14 mouse cellular contexts compared by ENCODE assay signal in the genomic region with DNA sequence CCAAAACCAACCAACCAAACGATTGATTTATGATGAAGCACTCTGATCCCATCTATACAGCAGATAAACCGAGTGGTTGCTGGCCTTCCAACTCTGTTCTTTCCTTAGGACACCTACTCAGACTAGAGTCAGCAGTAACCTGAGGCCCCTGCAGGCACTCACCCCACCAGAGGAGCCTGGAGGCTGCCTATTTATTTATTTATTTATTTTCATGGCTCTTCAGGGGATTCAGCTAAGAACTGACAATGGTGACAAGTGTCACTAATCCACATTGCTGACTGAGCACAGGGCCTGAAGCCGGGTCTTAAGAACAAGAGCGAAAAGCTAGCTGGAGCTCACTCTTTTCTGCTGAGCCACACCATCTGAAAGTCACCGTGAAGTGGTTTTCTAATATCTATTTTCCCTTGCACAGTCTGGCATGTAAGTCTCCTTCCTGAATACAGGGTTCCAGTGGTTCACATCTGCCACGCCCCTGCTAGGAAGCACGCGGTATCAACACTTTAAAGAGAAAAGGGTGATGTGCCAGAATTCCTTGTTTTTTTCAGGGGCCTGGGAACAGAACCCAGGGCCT. TPM values are rescaled to one million over a fixed set of nuclear protein-coding genes. Genes with fewer than 3 reads are reported as not detected.
A peak's percentile ranks its signal among the peaks of the same experiment; 100 is the strongest.
DNase-seq lines count a peak whose midpoint lies in the region; ATAC-seq and TF ChIP-seq lines count a peak whose summit lies in the region.
"Had no signal": no experiment of that assay in that cellular context is flagged by ENCODE, and none has a peak within 500 bp of the region (broad histone marks: within the 10 kb centered on the region; RNA-seq: fewer than 3 reads in every experiment).

No protein-coding gene starts in this region.

- intact Hi-C loops in left cerebral cortex, adult 2 months (cut with DNase I) = no loop called here

- ATAC-seq in kidney, embryonic 15.5 days (replicated peaks; ENCODE audit: low FRiP score) = 0 out of 2 replicates have a peak, but pooled peaks have one; percentile 9
- peak; percentile 14 for ATAC-seq in forebrain, postnatal 0 days
- ATAC-seq in midbrain, embryonic 13.5 days = peak; percentile 31
- ATAC-seq: CD4-positive, CD25-positive, alpha-beta regulatory T cell, adult 4 months had no signal

- H3K27ac ChIP-seq in kidney, embryonic 15.5 days = peak overlapping the region; percentile 54
- peak overlapping the region; percentile 60 for H3K27ac ChIP-seq in forebrain, postnatal 0 days (ENCODE audit: low read depth, low read length)
- H3K27ac ChIP-seq in midbrain, embryonic 13.5 days = peak overlapping the region; percentile 93
- no peak overlapping the region for H3K27ac ChIP-seq in left cerebral cortex, adult 2 months
- H3K27ac ChIP-seq: heart, adult 2 months; limb, embryonic 15.5 days had no signal

- H3K36me3 ChIP-seq in kidney, embryonic 15.5 days = peaks cover 3% of the 10 kb centered on the region; the same call in 1 of the 2 replicates
- no peaks in the 10 kb centered on the region for H3K36me3 ChIP-seq in forebrain, postnatal 0 days (ENCODE audit: insufficient read depth)
- H3K36me3 ChIP-seq in midbrain, embryonic 13.5 days = peaks cover 8% of the 10 kb centered on the region
- H3K36me3 ChIP-seq: limb, embryonic 15.5 days had no signal

- H3K9ac ChIP-seq in kidney, embryonic 15.5 days = no peak overlapping the region
- H3K9ac ChIP-seq in forebrain, postnatal 0 days = peak overlapping the region; percentile 51; the same call in 1 of the 2 replicates
- peak overlapping the region; percentile 54; the same call in 1 of the 2 replicates for H3K9ac ChIP-seq in midbrain, embryonic 13.5 days (replicated peaks)
- H3K9ac ChIP-seq: limb, embryonic 15.5 days had no signal

- TF ChIP-seq CTCF in forebrain, postnatal 0 days (IDR thresholded peaks at IDR 0.05; ENCODE audit: low read depth) = no peak
- TF ChIP-seq CTCF in left cerebral cortex, adult 2 months (IDR thresholded peaks at IDR 0.05) = no peak

- H3K4me3 ChIP-seq in kidney, embryonic 15.5 days (replicated peaks) = no peak overlapping the region
- no peak overlapping the region for H3K4me3 ChIP-seq in forebrain, postnatal 0 days (ENCODE audit: low read depth, low read length)
- H3K4me3 ChIP-seq in midbrain, embryonic 13.5 days (replicated peaks) = peak overlapping the region; percentile 100; the same call in 1 of the 2 replicates
- H3K4me3 ChIP-seq in left cerebral cortex, adult 2 months = no peak overlapping the region
- H3K4me3 ChIP-seq: heart, adult 2 months; limb, embryonic 15.5 days; megakaryocyte, embryonic 14.5 days had no signal

- no peaks in the 10 kb centered on the region for H3K9me3 ChIP-seq in kidney, embryonic 15.5 days (replicated peaks)
- no peaks in the 10 kb centered on the region for H3K9me3 ChIP-seq in forebrain, postnatal 0 days (ENCODE audit: low read length)
- H3K9me3 ChIP-seq in midbrain, embryonic 13.5 days = no peaks in the 10 kb centered on the region
- H3K9me3 ChIP-seq: limb, embryonic 15.5 days; megakaryocyte, embryonic 14.5 days had no signal

- WGBS in kidney, embryonic 15.5 days = 51% methylated on average over 8 of the region's 8 CpGs
- WGBS in forebrain, postnatal 0 days = 40% methylated on average over 8 of the region's 8 CpGs
- WGBS in midbrain, embryonic 13.5 days = 31% methylated on average over 8 of the region's 8 CpGs

- H3K4me1 ChIP-seq in kidney, embryonic 15.5 days = peaks cover 33% of the 10 kb centered on the region
- H3K4me1 ChIP-seq in forebrain, postnatal 0 days (ENCODE audit: insufficient read depth) = peaks cover 5% of the 10 kb centered on the region; the same call in 1 of the 2 replicates
- H3K4me1 ChIP-seq in midbrain, embryonic 13.5 days (replicated peaks) = peaks cover 38% of the 10 kb centered on the region

- no peak overlapping the region for H3K4me2 ChIP-seq in kidney, embryonic 15.5 days
- peak overlapping the region; percentile 64 for H3K4me2 ChIP-seq in forebrain, postnatal 0 days (ENCODE audit: low read depth)
- peak overlapping the region; percentile 66 for H3K4me2 ChIP-seq in midbrain, embryonic 13.5 days (replicated peaks)
- H3K4me2 ChIP-seq: limb, embryonic 15.5 days had no signal

- no peaks in the 10 kb centered on the region for H3K27me3 ChIP-seq in kidney, embryonic 15.5 days
- H3K27me3 ChIP-seq in forebrain, postnatal 0 days (ENCODE audit: insufficient read depth, low read length) = no peaks in the 10 kb centered on the region
- H3K27me3 ChIP-seq in midbrain, embryonic 13.5 days = no peaks in the 10 kb centered on the region
- H3K27me3 ChIP-seq: limb, embryonic 15.5 days had no signal

- no peak for DNase-seq in kidney, postnatal 4 days
- DNase-seq in embryo, embryonic 10 days (ENCODE audit: low spot score) = peak; percentile 42
- peak; percentile 62 for DNase-seq in forebrain, postnatal 0 days
- DNase-seq in right cerebral cortex, postnatal 25 days = no peak
- DNase-seq in left cerebral cortex, adult 2 months (ENCODE audit: extremely low spot score in 1 of 2, low spot score in 2 of 2) = no peak
- no peak for DNase-seq in layer of hippocampus, postnatal 36 days
- DNase-seq: heart, adult 2 months; kidney, postnatal 10 days; right cerebral cortex, adult 18-20 months had no signal

RNA-seq across cellular contexts. Expression of a gene that starts 6.9 kb away (rescaled TPM):
- 49.0 and 50.1 TPM in 2 replicates for polyA plus RNA-seq in kidney, embryonic 15.5 days (2015; fragmentation: Nextera tagmentation; extraction: Ambion mirVana)
- total RNA-seq in forebrain, postnatal 0 days (2014; rRNA removed) = 217 and 275 TPM in 2 replicates
- 202 and 214 TPM in 2 replicates for polyA plus RNA-seq in forebrain, postnatal 0 days (2015; fragmentation: Nextera tagmentation; extraction: Ambion mirVana)
- 193 and 239 TPM in 2 replicates for polyA plus RNA-seq in midbrain, embryonic 13.5 days (2015; fragmentation: Nextera tagmentation; extraction: Ambion mirVana)
- 10 to 100 TPM; 17.2 to 19.8 TPM for total RNA-seq in left cerebral cortex, adult 2 months (2021)
- 10 to 100 TPM; 23.7 to 25.0 TPM for total RNA-seq in layer of hippocampus, postnatal 36 days (2021)

Comparison
In these comparisons a context has a peak if more than half of its experiments do, and no peak if none do; other contexts are left out.
1. DNase-seq: peak in embryo, embryonic 10 days (single experiment) and forebrain, postnatal 0 days (single experiment); none in kidney, postnatal 4 days (0 of 2), right cerebral cortex, postnatal 25 days (single experiment), left cerebral cortex, adult 2 months (0 of 2) and layer of hippocampus, postnatal 36 days (0 of 2).
2. Peak in every context shown above with its lines, with median percentiles within 50 percentile points of each other: ATAC-seq.